Mouse (Mus musculus) ES-Bruce4 (cell line): ENCODE measurements around the gene Fstl3. TPM values are rescaled to one million over a fixed set of nuclear protein-coding genes. Genes with fewer than 3 reads are reported as not detected.

Source experiments
- H3K27ac ChIP-seq: 2 replicates; pipeline ENCODE4 v1.5.1; 2012; ENCODE audit warnings: low read length, inconsistent platforms; ENCODE audit not compliant: insufficient read depth
- H3K27me3 ChIP-seq: 2 replicates; pipeline ENCODE4 v1.6.1; 2012; ENCODE audit warnings: mild to moderate bottlenecking, low read length, inconsistent platforms; ENCODE audit not compliant: control insufficient read depth, poor library complexity, insufficient read depth, severe bottlenecking
- H3K36me3 ChIP-seq: 2 replicates; pipeline ENCODE4 v1.6.1; 2012; ENCODE audit warnings: inconsistent platforms, mild to moderate bottlenecking, low read length, moderate library complexity; ENCODE audit not compliant: control insufficient read depth, poor library complexity, insufficient read depth, severe bottlenecking
- H3K4me1 ChIP-seq: one replicate; pipeline ENCODE4 v1.8.1; 2011; ENCODE audit warnings: low read length; ENCODE audit not compliant: control insufficient read depth, insufficient read depth
- H3K4me3 ChIP-seq: 2 replicates; pipeline ENCODE4 v1.5.1; 2011; ENCODE audit warnings: low read depth, mild to moderate bottlenecking, low read length
- H3K9ac ChIP-seq: 2 replicates; pipeline ENCODE4 v1.6.1; 2012; ENCODE audit warnings: low read depth, mild to moderate bottlenecking, inconsistent platforms; ENCODE audit not compliant: poor library complexity, severe bottlenecking
- H3K9me3 ChIP-seq: replicated peaks from 2 replicates; pipeline ENCODE4 v1.6.1; 2012; ENCODE audit warnings: mild to moderate bottlenecking, low read length, inconsistent platforms; ENCODE audit not compliant: control insufficient read depth, poor library complexity, insufficient read depth, severe bottlenecking
- CTCF ChIP-seq: IDR thresholded peaks from one replicate; pipeline ENCODE4 v1.8.1; 2011; ENCODE audit warnings: low read depth, low read length
- EP300 ChIP-seq: IDR thresholded peaks from 2 replicates; pipeline ENCODE4 v1.6.1; 2011; ENCODE audit warnings: low read depth, low read length; ENCODE audit not compliant: insufficient read depth
- POLR2A ChIP-seq: IDR thresholded peaks from one replicate; pipeline ENCODE4 v1.8.1; 2011; ENCODE audit warnings: low read length; ENCODE audit not compliant: insufficient read depth
- polyA plus RNA-seq: library from polyadenylated mRNA; stranded (reverse); fragments of >200 nt; gene quantifications from 2 replicates; pipeline ENCODE4 v1.2.4, GENCODE M21; 2011; ENCODE audit warnings: low read depth; ENCODE audit not compliant: missing spikeins, insufficient read depth, insufficient read length

Fstl3 gene
- polyA plus RNA-seq, 1 experiment, result 7.7 TPM

- Histone ChIP-seq H3K4me3 (peak overlapping the region; percentile 11), H3K9ac (no peak overlapping the region), H3K27me3 (no peaks in the 10 kb centered on the region), H3K36me3 (no peaks in the 10 kb centered on the region), H3K27ac (no peak overlapping the region), H3K4me1 (no peaks in the 10 kb centered on the region), H3K9me3 (no peaks in the 10 kb centered on the region)
- peak; percentile 64 for TF ChIP-seq CTCF
- no peak for TF ChIP-seq POLR2A
Observed at GRCm38 (mm10) chr10:79783920-79784800, 7.1 kb downstream of the Fstl3 start.

- H3K9me3 ChIP-seq, result no peaks in the 10 kb centered on the region
- no peaks in the 10 kb centered on the region for H3K27me3 ChIP-seq
- TF ChIP-seq EP300 (no peak), CTCF (peak; percentile 39)
- H3K4me3 ChIP-seq, result no peak overlapping the region
- H3K4me1 ChIP-seq, result no peaks in the 10 kb centered on the region
- H3K9ac ChIP-seq, result no peak overlapping the region
- H3K36me3 ChIP-seq, result no peaks in the 10 kb centered on the region
- no peak overlapping the region for H3K27ac ChIP-seq
Observed at GRCm38 (mm10) chr10:79788386-79789158, 11.5 kb downstream of the Fstl3 start.

DNA sequence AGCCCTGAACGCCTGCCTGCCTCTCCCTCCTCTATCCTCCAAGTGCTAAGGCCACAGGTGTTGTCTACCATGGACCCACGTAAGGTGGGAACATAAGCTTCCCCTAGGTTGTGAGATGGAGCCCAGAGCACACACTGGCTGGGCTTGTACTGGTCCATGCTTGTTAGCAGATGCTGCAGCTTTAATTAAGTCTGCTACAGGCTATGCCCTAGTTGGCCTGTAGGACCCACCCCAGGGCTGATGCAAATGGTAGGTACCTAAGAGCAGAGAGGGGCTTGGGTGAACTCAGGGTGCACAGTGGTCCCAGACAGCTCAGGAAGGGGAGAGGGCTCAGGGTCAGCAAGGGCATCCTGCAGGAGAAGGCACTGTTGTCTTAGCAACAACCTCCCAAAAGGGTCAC lies 12.5 kb downstream of the Fstl3 start:
- Histone ChIP-seq H3K9me3 (no peaks in the 10 kb centered on the region), H3K4me1 (no peaks in the 10 kb centered on the region), H3K27me3 (no peaks in the 10 kb centered on the region), H3K27ac (no peak overlapping the region), H3K4me3 (no peak overlapping the region), H3K36me3 (no peaks in the 10 kb centered on the region), H3K9ac (no peak overlapping the region)
- TF ChIP-seq CTCF (no peak), POLR2A (no peak), EP300 (no peak)

DNA sequence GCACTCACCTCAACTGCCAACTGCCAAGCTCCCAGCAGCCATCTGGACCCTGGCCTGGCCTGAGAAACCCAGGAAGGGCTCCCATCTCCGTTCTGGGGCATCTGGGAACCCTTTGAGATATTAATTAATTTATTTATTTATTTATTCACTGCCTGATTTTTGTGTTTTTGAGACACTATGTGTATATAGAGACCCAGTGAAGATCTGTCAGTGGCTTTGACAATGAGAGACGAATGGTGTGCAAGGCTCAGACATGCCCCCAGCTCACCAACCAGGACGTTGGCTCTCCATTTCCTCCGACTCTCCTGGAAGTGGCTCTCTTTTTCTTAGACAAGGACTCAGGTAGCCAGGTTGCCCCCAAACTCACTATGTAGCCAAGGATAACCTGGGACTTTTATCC lies 13.8 kb downstream of the Fstl3 start, which contains the start of gene Prss57:
TSS of gene Prss57 (minus strand) at position 101 of the 400 bp plus-strand sequence.
- no peaks in the 10 kb centered on the region for H3K4me1 ChIP-seq
- H3K4me3 ChIP-seq, result no peak within 1 kb of the TSS
- no peak for TF ChIP-seq POLR2A
- no peak for TF ChIP-seq CTCF
- no peak for TF ChIP-seq EP300
- no peak within 1 kb of the TSS for H3K27ac ChIP-seq
- no peaks in the 10 kb centered on the region for H3K9me3 ChIP-seq
- no peaks in the 10 kb centered on the region for H3K36me3 ChIP-seq
- no peak within 1 kb of the TSS for H3K9ac ChIP-seq
- H3K27me3 ChIP-seq, result no peaks in the 10 kb centered on the region

DNA sequence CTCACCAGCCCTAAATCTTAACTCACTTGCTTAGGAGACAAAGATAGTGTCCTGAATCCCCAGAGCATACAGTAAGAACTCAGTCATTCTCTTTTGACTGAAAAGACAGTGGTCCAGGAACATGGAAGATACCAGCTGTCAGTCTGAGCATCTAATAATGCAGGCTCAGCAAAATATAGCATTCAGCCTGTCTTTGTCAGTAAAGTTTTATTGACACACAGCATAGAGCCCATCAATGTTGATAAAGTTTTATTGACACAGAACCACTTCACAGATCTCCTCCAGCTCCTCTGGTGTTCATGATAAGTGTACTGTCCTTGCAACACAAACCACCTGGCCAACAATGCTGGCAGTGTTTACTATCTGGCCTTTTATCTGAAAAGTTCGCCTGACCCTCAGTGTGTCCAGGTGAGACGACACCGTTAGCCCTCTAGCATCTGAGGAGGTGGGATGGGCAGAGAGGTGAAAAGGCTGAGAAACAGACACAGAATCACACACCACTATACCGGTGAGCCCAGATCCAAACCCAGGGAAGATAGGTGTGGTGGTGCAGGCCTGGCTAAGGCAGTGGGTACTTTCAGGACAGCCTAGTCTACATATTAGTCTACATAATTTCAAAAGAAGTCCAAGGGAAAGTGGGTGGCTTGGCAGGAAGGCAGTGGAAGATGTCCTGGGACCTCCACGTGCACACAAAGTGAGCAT lies 15.4 kb downstream of the Fstl3 start:
- TF ChIP-seq CTCF, result no peak
- no peak for TF ChIP-seq POLR2A
- TF ChIP-seq EP300, result no peak
- H3K9ac ChIP-seq, result no peak overlapping the region; the same call in 1 of the 2 replicates
- no peak overlapping the region for H3K4me3 ChIP-seq
- no peaks in the 10 kb centered on the region for H3K27me3 ChIP-seq
- no peak overlapping the region for H3K27ac ChIP-seq
- no peaks in the 10 kb centered on the region for H3K36me3 ChIP-seq
- no peaks in the 10 kb centered on the region for H3K9me3 ChIP-seq
- H3K4me1 ChIP-seq, result no peaks in the 10 kb centered on the region
